Comparison of ENCODE assay signal across 18 mouse cellular contexts in the genomic region with DNA sequence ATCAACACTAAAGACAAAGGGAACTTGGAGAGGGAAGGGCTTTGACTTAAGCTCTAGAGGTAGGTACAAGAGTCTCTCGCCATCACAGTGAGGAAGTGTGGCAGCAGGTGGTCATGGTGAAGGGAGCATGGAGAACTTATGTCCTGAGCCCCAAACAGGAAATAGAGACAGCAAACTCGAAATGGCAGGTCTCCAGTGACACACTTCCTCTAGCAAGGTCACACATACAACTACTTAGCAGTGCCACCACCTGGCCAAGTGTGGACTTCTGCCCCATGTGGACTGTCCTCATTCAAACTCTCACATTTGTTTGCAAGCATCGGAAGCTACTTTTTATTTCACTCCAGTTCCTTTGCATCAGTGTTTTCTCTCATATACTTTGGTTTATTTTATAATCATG.
DNase-seq lines count a peak whose midpoint lies in the region; ATAC-seq and TF ChIP-seq lines count a peak whose summit lies in the region.
"Had no signal": no experiment of that assay in that cellular context is flagged by ENCODE, and none has a peak within 500 bp of the region (broad histone marks: within the 10 kb centered on the region; RNA-seq: fewer than 3 reads in every experiment).

No protein-coding gene starts in this region.

- H3K79me2 ChIP-seq in CH12.LX (replicated peaks; ENCODE audit: control insufficient read depth, extremely low read depth, insufficient read depth, poor library complexity, severe bottlenecking) = no peaks in the 10 kb centered on the region

- no peak for TF ChIP-seq POLR2A in CH12.LX (IDR thresholded peaks at IDR 0.05; ENCODE audit: low read depth, low read length)

- no peak overlapping the region for H3K4me3 ChIP-seq in liver, embryonic 14.5 days (ENCODE audit: insufficient read depth in 1 of 2, low read depth in 2 of 2, low read length in 2 of 2)
- no peak overlapping the region for H3K4me3 ChIP-seq in liver, embryonic 12.5 days
- H3K4me3 ChIP-seq in CH12.LX (replicated peaks in 1 of 3; ENCODE audit: low read depth in 2 of 3, low read length in 2 of 3, poor library complexity in 1 of 3) = no peak overlapping the region
- H3K4me3 ChIP-seq in hindbrain, embryonic 12.5 days = no peak overlapping the region
- H3K4me3 ChIP-seq: embryonic facial prominence, embryonic 12.5 days; hindbrain, embryonic 10.5 days; limb, embryonic 15.5 days; midbrain, embryonic 12.5 days had no signal

- H3K9me3 ChIP-seq in liver, embryonic 14.5 days (ENCODE audit: control insufficient read depth, low read length) = no peaks in the 10 kb centered on the region
- H3K9me3 ChIP-seq in liver, embryonic 12.5 days (replicated peaks) = no peaks in the 10 kb centered on the region
- no peaks in the 10 kb centered on the region for H3K9me3 ChIP-seq in CH12.LX (replicated peaks; ENCODE audit: low read length)
- H3K9me3 ChIP-seq in hindbrain, embryonic 12.5 days (replicated peaks) = no peaks in the 10 kb centered on the region
- H3K9me3 ChIP-seq: embryonic facial prominence, embryonic 12.5 days; hindbrain, embryonic 10.5 days; limb, embryonic 15.5 days; midbrain, embryonic 12.5 days had no signal

- dilution Hi-C loops in CH12.LX (cut with MboI; ENCODE audit: extremely low pct_ligation_motif_present, extremely low pct_unique_long_range_greater_than_20kb, low sequenced_read_pairs) = no loop called here

- no peaks in the 10 kb centered on the region for H3K27me3 ChIP-seq in liver, embryonic 14.5 days (ENCODE audit: control insufficient read depth, insufficient read depth, low read length)
- no peaks in the 10 kb centered on the region for H3K27me3 ChIP-seq in liver, embryonic 12.5 days (replicated peaks)
- H3K27me3 ChIP-seq in CH12.LX (replicated peaks) = no peaks in the 10 kb centered on the region
- H3K27me3 ChIP-seq in splenic B cell, adult 2 months (ENCODE audit: control insufficient read depth, insufficient read depth, low read length, poor library complexity, severe bottlenecking) = no peaks in the 10 kb centered on the region
- H3K27me3 ChIP-seq in hindbrain, embryonic 12.5 days = no peaks in the 10 kb centered on the region
- H3K27me3 ChIP-seq: embryonic facial prominence, embryonic 12.5 days; limb, embryonic 15.5 days; midbrain, embryonic 12.5 days had no signal

- peak; percentile 35 for TF ChIP-seq RAD21 in CH12.LX (IDR thresholded peaks at IDR 0.05; ENCODE audit: low read depth, low read length)

- in situ Hi-C loops in CH12.LX (cut with MboI; ENCODE audit: low pct_ligation_motif_present, low pct_unique_long_range_greater_than_20kb, low sequenced_read_pairs) = no loop called here

- H3K4me1 ChIP-seq in liver, embryonic 14.5 days (replicated peaks; ENCODE audit: control insufficient read depth in 2 of 2, insufficient read depth in 2 of 2, low read length in 1 of 2) = no peaks in the 10 kb centered on the region; a peak in 1 of 4 replicates
- H3K4me1 ChIP-seq in liver, embryonic 12.5 days = no peaks in the 10 kb centered on the region
- H3K4me1 ChIP-seq in CH12.LX (ENCODE audit: control insufficient read depth in 1 of 2, insufficient read depth in 2 of 2) = peaks cover 0 to 7% of the 10 kb centered on the region in 2 experiments; a peak in 2 of 4 replicates
- no peaks in the 10 kb centered on the region for H3K4me1 ChIP-seq in hindbrain, embryonic 12.5 days
- H3K4me1 ChIP-seq: embryonic facial prominence, embryonic 12.5 days; hindbrain, embryonic 10.5 days; limb, embryonic 15.5 days; midbrain, embryonic 12.5 days had no signal

- WGBS in liver, embryonic 14.5 days (ENCODE audit: insufficient replicate concordance) = 51% methylated on average over 3 of the region's 3 CpGs
- WGBS in liver, embryonic 12.5 days (ENCODE audit: insufficient replicate concordance) = 53% methylated on average over 3 of the region's 3 CpGs
- 82% methylated on average over 3 of the region's 3 CpGs for WGBS in hindbrain, embryonic 12.5 days

- no peak overlapping the region for H3K9ac ChIP-seq in liver, embryonic 14.5 days (replicated peaks)
- H3K9ac ChIP-seq in liver, embryonic 12.5 days = no peak overlapping the region
- no peak overlapping the region for H3K9ac ChIP-seq in CH12.LX (ENCODE audit: insufficient read depth, low read depth)
- no peak overlapping the region for H3K9ac ChIP-seq in hindbrain, embryonic 12.5 days
- H3K9ac ChIP-seq: embryonic facial prominence, embryonic 12.5 days; forebrain, postnatal 0 days; limb, embryonic 15.5 days; midbrain, embryonic 12.5 days had no signal

- TF ChIP-seq CTCF in liver, embryonic 14.5 days (IDR thresholded peaks at IDR 0.05; ENCODE audit: low read depth) = peak; percentile 27; the same call in 1 of the 2 replicates
- TF ChIP-seq CTCF in CH12.LX (conservative IDR thresholded peaks at IDR 0.05 in 1 of 2, IDR thresholded peaks at IDR 0.05 in 1 of 2; ENCODE audit: low read depth in 2 of 2, low read length in 2 of 2) = peak in 1 of 2 experiments; percentile 50; a peak in 2 of 4 replicates

- H3K4me2 ChIP-seq in liver, embryonic 14.5 days (ENCODE audit: low read depth) = no peak overlapping the region
- H3K4me2 ChIP-seq in liver, embryonic 12.5 days = no peak overlapping the region
- H3K4me2 ChIP-seq in CH12.LX (ENCODE audit: insufficient read depth, low read depth, poor library complexity, severe bottlenecking) = no peak overlapping the region
- no peak overlapping the region for H3K4me2 ChIP-seq in hindbrain, embryonic 12.5 days (replicated peaks)
- H3K4me2 ChIP-seq: embryonic facial prominence, embryonic 12.5 days; limb, embryonic 15.5 days; midbrain, embryonic 12.5 days had no signal

- ATAC-seq in liver, embryonic 14.5 days (ENCODE audit: insufficient read depth) = no peak
- no peak for ATAC-seq in liver, embryonic 12.5 days
- ATAC-seq in hindbrain, embryonic 12.5 days (ENCODE audit: low FRiP score) = no peak
- ATAC-seq: forebrain, postnatal 0 days; inflammation-experienced regulatory T-cells, adult 6 months had no signal

- DNase-seq in liver, embryonic 14.5 days (ENCODE audit: low read depth in 3 of 3, low spot score in 3 of 3) = no peak
- DNase-seq in 416B (ENCODE audit: low read depth) (peak; percentile 65), CH12.LX (ENCODE audit: extremely low read depth) (peak; percentile 36)
- peak; percentile 51 for DNase-seq in splenic B cell, adult 2 months (ENCODE audit: low read depth, low spot score)
- DNase-seq in adrenal gland, postnatal 10 days = no peak
- DNase-seq in kidney, adult 8-10 months = no peak
- DNase-seq: adrenal gland, postnatal 25 days; cerebellum, adult 9-10 months; forebrain, postnatal 0 days; kidney, postnatal 4 days; retina, postnatal 1 day had no signal

- H3K36me3 ChIP-seq in liver, embryonic 14.5 days (replicated peaks; ENCODE audit: control insufficient read depth, insufficient read depth, low read depth) = no peaks in the 10 kb centered on the region
- peaks cover 6% of the 10 kb centered on the region; the same call in 1 of the 2 replicates for H3K36me3 ChIP-seq in liver, embryonic 12.5 days
- H3K36me3 ChIP-seq in CH12.LX (replicated peaks in 1 of 2; ENCODE audit: control insufficient read depth in 1 of 2, insufficient read depth in 1 of 2, low read length in 1 of 2) = peaks cover 5 to 26% of the 10 kb centered on the region in 2 experiments
- no peaks in the 10 kb centered on the region for H3K36me3 ChIP-seq in splenic B cell, adult 2 months (ENCODE audit: control insufficient read depth, insufficient read depth, low read length, poor library complexity, severe bottlenecking)
- H3K36me3 ChIP-seq in hindbrain, embryonic 12.5 days = no peaks in the 10 kb centered on the region
- H3K36me3 ChIP-seq: embryonic facial prominence, embryonic 12.5 days; hindbrain, embryonic 10.5 days; limb, embryonic 15.5 days; midbrain, embryonic 12.5 days had no signal

- no peak for TF ChIP-seq EP300 in liver, embryonic 14.5 days (IDR thresholded peaks at IDR 0.05; ENCODE audit: low read depth)
- TF ChIP-seq EP300 in CH12.LX (IDR thresholded peaks at IDR 0.05; ENCODE audit: low read length) = no peak

- H3K27ac ChIP-seq in liver, embryonic 14.5 days = no peak overlapping the region
- no peak overlapping the region for H3K27ac ChIP-seq in liver, embryonic 12.5 days
- H3K27ac ChIP-seq in CH12.LX (ENCODE audit: insufficient read depth, low read depth) = no peak overlapping the region
- no peak overlapping the region for H3K27ac ChIP-seq in hindbrain, embryonic 12.5 days
- H3K27ac ChIP-seq: embryonic facial prominence, embryonic 12.5 days; hindbrain, embryonic 10.5 days; limb, embryonic 15.5 days; midbrain, embryonic 12.5 days had no signal

TF ChIP-seq in CH12.LX, 34 proteins besides CTCF, POLR2A, EP300 and RAD21:
- no peak for TF ChIP-seq MEF2A (IDR thresholded peaks at IDR 0.05; ENCODE audit: borderline replicate concordance, low read depth, low read length)
- TF ChIP-seq SMC3 (IDR thresholded peaks at IDR 0.05; ENCODE audit: low read depth, low read length) = peak; percentile 25
- TF ChIP-seq CHD2 (IDR thresholded peaks at IDR 0.05; ENCODE audit: low read length) = no peak
- TF ChIP-seq MAX (IDR thresholded peaks at IDR 0.05; ENCODE audit: low read length) = 0 out of 2 replicates have a peak, but pooled peaks have one; percentile 18

Comparison
In these comparisons a context has a peak if more than half of its experiments do, and no peak if none do; other contexts are left out.
1. DNase-seq: peak in 416B (single experiment), CH12.LX (single experiment) and splenic B cell, adult 2 months (single experiment); none in liver, embryonic 14.5 days (0 of 3), adrenal gland, postnatal 10 days (single experiment) and kidney, adult 8-10 months (0 of 2).